Mouse (Mus musculus) erythroblast, embryonic 14.5 days (primary cell): ENCODE data around the gene Gm42417.

Experiments
- GATA1 ChIP-seq: IDR thresholded peaks from 2 replicates; pipeline ENCODE4 v1.6.1; 2012; ENCODE audit warnings: low read length, inconsistent platforms, mixed read lengths
- TAL1 ChIP-seq: IDR thresholded peaks from 3 replicates; pipeline ENCODE4 v1.6.1; 2012; ENCODE audit warnings: low read length, inconsistent platforms, mixed read lengths

GRCm38 (mm10) chr1:36554633-36555399 lies 15.6 kb upstream of the Gm42417 start:
- TF ChIP-seq GATA1 (no peak), TAL1 (no peak)
